Mouse (Mus musculus): ENCODE results near the gene Mapt. TPM values are rescaled to one million over a fixed set of nuclear protein-coding genes. Genes with fewer than 3 reads are reported as not detected.
"Not testable (repeated sequence)": the region's sequence is repeated elsewhere in the genome, so short reads cannot be mapped to it uniquely, and the experiment has no call there.

Gene Mapt
- polyA plus RNA-seq, 2 experiments: 1.8 to 2.6 TPM

DNA sequence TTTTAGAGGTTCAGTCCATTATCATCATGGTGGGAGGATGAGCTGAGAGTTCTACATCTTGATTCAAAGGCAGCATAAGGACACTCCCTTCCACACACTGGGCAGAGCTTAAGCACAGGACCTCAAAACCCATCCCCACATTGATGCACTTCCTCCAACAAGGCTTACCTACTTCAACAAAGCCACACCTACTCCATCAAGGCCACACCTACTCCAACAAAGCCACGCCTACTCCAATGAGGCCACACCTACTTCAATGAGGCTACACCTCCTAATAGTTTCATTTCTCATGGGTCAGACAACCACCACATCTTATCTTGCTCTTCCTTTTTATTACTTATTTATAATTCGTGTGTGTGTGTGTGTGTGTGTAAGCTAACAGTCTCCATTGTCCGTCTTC is 22.1 kb upstream of the Mapt start:
- Histone ChIP-seq H3K9ac (ENCODE audit: low read depth, low read length, severe bottlenecking) (no peak overlapping the region), H3K4me2 (replicated peaks; ENCODE audit: low read depth, low read length, severe bottlenecking) (no peak overlapping the region), H3K36me3 (ENCODE audit: control insufficient read depth, insufficient read depth, low read length) (no peaks in the 10 kb centered on the region), H3K4me1 (ENCODE audit: control insufficient read depth, insufficient read depth, low read length) (no peaks in the 10 kb centered on the region), H3K27me3 (ENCODE audit: control insufficient read depth, insufficient read depth, low read length) (no peaks in the 10 kb centered on the region), H3K4me3 (replicated peaks; ENCODE audit: low read length) (no peak overlapping the region), H3K27ac (replicated peaks; ENCODE audit: low read depth, low read length) (no peak overlapping the region), H3K9me3 (ENCODE audit: control insufficient read depth, low read length) (no peaks in the 10 kb centered on the region)
- no peak for TF ChIP-seq POLR2A (IDR thresholded peaks at IDR 0.05; ENCODE audit: borderline replicate concordance, extremely low read depth, insufficient read depth, insufficient read length)
- ATAC-seq (ENCODE audit: low FRiP score, low read depth) (no peak), DNase-seq (ENCODE audit: low spot score) (no peak)
- 67% methylated on average over 3 of the region's 3 CpGs for WGBS

DNA sequence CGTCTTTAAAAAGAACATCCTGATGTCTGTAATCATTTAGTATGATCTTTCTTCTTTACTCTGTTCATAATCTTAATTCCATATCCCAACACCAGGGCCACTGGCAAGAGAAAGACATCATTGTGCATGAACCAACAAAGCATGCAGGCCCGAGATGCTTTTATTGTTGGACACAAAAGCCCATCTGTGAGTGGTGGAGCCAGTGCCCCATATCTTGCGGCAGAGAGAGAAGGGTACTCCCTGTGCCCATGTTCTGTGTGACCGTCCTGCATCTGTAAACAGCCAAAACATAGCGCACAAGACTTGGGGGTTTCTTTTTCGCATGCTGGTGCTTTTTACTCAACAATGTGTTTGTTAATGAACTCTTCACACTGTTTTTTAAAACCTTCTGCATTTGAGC is 19.9 kb upstream of the Mapt start:
- no peaks in the 10 kb centered on the region for H3K9me3 ChIP-seq (ENCODE audit: control insufficient read depth, low read length)
- ATAC-seq (ENCODE audit: low FRiP score, low read depth) (no peak), DNase-seq (ENCODE audit: low spot score) (no peak)
- no peak overlapping the region for H3K4me3 ChIP-seq (replicated peaks; ENCODE audit: low read length)
- no peak overlapping the region for H3K9ac ChIP-seq (ENCODE audit: low read depth, low read length, severe bottlenecking)
- no peak for TF ChIP-seq POLR2A (IDR thresholded peaks at IDR 0.05; ENCODE audit: borderline replicate concordance, extremely low read depth, insufficient read depth, insufficient read length)
- WGBS: 84% methylated on average over 6 of the region's 6 CpGs
- H3K27me3 ChIP-seq (ENCODE audit: control insufficient read depth, insufficient read depth, low read length): no peaks in the 10 kb centered on the region
- H3K27ac ChIP-seq (replicated peaks; ENCODE audit: low read depth, low read length): no peak overlapping the region
- H3K36me3 ChIP-seq (ENCODE audit: control insufficient read depth, insufficient read depth, low read length): no peaks in the 10 kb centered on the region
- no peaks in the 10 kb centered on the region for H3K4me1 ChIP-seq (ENCODE audit: control insufficient read depth, insufficient read depth, low read length)
- no peak overlapping the region for H3K4me2 ChIP-seq (replicated peaks; ENCODE audit: low read depth, low read length, severe bottlenecking)

DNA sequence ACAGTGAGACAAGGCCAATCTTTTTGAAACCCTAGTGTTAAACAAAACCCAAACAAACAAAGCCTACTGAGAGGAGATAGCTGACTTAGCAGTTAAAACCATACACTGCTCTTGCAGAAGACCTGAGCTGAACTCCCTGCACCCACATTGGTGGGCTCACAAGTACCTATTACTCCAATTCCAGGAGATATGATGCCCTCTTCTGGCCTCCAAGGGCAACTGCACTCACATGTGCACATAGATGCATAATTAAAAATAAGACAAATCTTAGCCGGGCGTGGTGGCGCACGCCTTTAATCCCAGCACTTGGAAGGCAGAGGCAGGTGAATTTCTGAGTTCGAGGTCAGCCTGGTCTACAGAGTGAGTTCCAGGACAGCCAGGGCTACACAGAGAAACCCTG is 17.1 kb upstream of the Mapt start:
- not testable (repeated sequence) for H3K27me3 ChIP-seq (ENCODE audit: control insufficient read depth, insufficient read depth, low read length); H3K4me1 ChIP-seq (ENCODE audit: control insufficient read depth, insufficient read depth, low read length); H3K4me3 ChIP-seq (replicated peaks; ENCODE audit: low read length); H3K4me2 ChIP-seq (replicated peaks; ENCODE audit: low read depth, low read length, severe bottlenecking); ATAC-seq (ENCODE audit: low FRiP score, low read depth); H3K27ac ChIP-seq (replicated peaks; ENCODE audit: low read depth, low read length); H3K9ac ChIP-seq (ENCODE audit: low read depth, low read length, severe bottlenecking); H3K9me3 ChIP-seq (ENCODE audit: control insufficient read depth, low read length); H3K36me3 ChIP-seq (ENCODE audit: control insufficient read depth, insufficient read depth, low read length); DNase-seq (ENCODE audit: low spot score)
- 94% methylated on average over 5 of the region's 5 CpGs for WGBS

DNA sequence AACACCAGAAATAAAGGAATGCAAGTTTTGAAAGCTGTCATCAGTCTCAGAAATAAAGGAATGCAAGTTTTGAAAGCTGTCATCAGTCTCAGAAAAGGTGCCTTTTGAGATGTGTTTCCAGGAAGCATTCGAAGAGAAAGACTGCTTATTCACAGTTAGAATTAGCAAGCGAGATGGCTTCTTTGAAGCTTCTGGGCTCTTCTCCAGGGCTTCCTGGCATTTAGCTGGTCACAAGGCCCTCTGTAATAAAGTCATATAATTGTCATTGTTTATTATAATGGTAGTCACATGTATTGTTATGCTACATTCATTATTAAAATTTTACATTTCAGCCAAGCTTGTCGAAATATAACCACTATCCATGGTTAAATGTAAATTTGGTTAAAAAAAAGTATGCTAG is 13.1 kb upstream of the Mapt start:
- Histone ChIP-seq H3K27me3 (ENCODE audit: control insufficient read depth, insufficient read depth, low read length) (no peaks in the 10 kb centered on the region), H3K4me1 (ENCODE audit: control insufficient read depth, insufficient read depth, low read length) (no peaks in the 10 kb centered on the region), H3K27ac (replicated peaks; ENCODE audit: low read depth, low read length) (no peak overlapping the region), H3K9me3 (ENCODE audit: control insufficient read depth, low read length) (no peaks in the 10 kb centered on the region), H3K4me3 (replicated peaks; ENCODE audit: low read length) (no peak overlapping the region), H3K9ac (ENCODE audit: low read depth, low read length, severe bottlenecking) (no peak overlapping the region), H3K4me2 (replicated peaks; ENCODE audit: low read depth, low read length, severe bottlenecking) (no peak overlapping the region), H3K36me3 (ENCODE audit: control insufficient read depth, insufficient read depth, low read length) (no peaks in the 10 kb centered on the region)
- no peak for ATAC-seq (ENCODE audit: low FRiP score, low read depth)
- WGBS: 73% methylated on average over 3 of the region's 3 CpGs
- no peak for TF ChIP-seq POLR2A (IDR thresholded peaks at IDR 0.05; ENCODE audit: borderline replicate concordance, extremely low read depth, insufficient read depth, insufficient read length)
- no peak for DNase-seq (ENCODE audit: low spot score)

DNA sequence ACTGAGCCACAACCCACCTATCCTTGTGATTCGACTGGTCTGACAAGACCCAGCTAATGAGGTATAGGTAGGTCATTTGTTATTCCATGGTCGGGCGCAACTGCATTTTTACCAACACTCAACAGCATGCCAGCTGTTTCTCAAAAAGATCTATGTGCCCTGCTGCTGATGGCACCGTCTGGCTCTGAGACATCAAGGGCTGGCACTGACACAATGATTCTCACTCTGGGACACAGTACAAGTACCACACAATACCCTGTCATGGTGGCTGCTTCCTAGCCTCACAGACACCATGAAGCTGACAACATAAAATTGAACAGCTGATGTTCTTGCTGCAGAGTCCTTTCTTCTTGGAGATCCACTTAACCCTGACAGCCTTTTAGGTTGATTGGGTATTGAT is 10.9 kb upstream of the Mapt start:
- 79% methylated on average over 4 of the region's 4 CpGs for WGBS

DNA sequence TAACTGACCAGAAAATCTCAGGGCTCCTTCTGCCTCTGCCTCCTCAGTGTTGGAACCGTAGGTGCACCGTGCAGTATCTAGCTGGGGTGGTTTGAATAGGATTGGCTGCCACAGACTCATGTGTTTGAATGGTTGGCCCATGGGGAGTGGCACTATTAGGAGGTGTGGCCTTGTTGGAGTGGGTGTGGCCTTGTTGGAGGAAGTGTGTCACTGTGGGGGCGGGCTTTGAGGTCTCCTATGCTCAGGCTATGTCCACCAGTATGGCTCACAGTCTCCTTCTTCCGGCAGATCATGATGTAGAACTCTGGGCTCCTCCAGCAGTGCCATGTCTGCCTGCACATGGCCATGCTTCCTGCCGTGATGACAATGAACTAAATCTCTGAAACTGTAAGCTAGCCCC is 9.4 kb upstream of the Mapt start:
- Histone ChIP-seq H3K4me3 (replicated peaks; ENCODE audit: low read length) (no peak overlapping the region), H3K9me3 (ENCODE audit: control insufficient read depth, low read length) (no peaks in the 10 kb centered on the region), H3K9ac (ENCODE audit: low read depth, low read length, severe bottlenecking) (no peak overlapping the region), H3K36me3 (ENCODE audit: control insufficient read depth, insufficient read depth, low read length) (no peaks in the 10 kb centered on the region), H3K27ac (replicated peaks; ENCODE audit: low read depth, low read length) (no peak overlapping the region), H3K27me3 (ENCODE audit: control insufficient read depth, insufficient read depth, low read length) (no peaks in the 10 kb centered on the region), H3K4me1 (ENCODE audit: control insufficient read depth, insufficient read depth, low read length) (no peaks in the 10 kb centered on the region), H3K4me2 (replicated peaks; ENCODE audit: low read depth, low read length, severe bottlenecking) (no peak overlapping the region)
- no peak for ATAC-seq (ENCODE audit: low FRiP score, low read depth)
- TF ChIP-seq POLR2A (IDR thresholded peaks at IDR 0.05; ENCODE audit: borderline replicate concordance, extremely low read depth, insufficient read depth, insufficient read length): no peak
- WGBS: 73% methylated on average over 5 of the region's 5 CpGs
- no peak for DNase-seq (ENCODE audit: low spot score)

More for the DNA sequence above, 10.9 kb upstream of the Mapt start:
- no peak for TF ChIP-seq POLR2A (IDR thresholded peaks at IDR 0.05; ENCODE audit: borderline replicate concordance, extremely low read depth, insufficient read depth, insufficient read length)
- Histone ChIP-seq H3K9me3 (ENCODE audit: control insufficient read depth, low read length) (no peaks in the 10 kb centered on the region), H3K4me1 (ENCODE audit: control insufficient read depth, insufficient read depth, low read length) (no peaks in the 10 kb centered on the region), H3K27me3 (ENCODE audit: control insufficient read depth, insufficient read depth, low read length) (no peaks in the 10 kb centered on the region), H3K4me2 (replicated peaks; ENCODE audit: low read depth, low read length, severe bottlenecking) (no peak overlapping the region), H3K36me3 (ENCODE audit: control insufficient read depth, insufficient read depth, low read length) (no peaks in the 10 kb centered on the region), H3K27ac (replicated peaks; ENCODE audit: low read depth, low read length) (no peak overlapping the region), H3K4me3 (replicated peaks; ENCODE audit: low read length) (no peak overlapping the region), H3K9ac (ENCODE audit: low read depth, low read length, severe bottlenecking) (no peak overlapping the region)
- no peak for DNase-seq (ENCODE audit: low spot score)
- ATAC-seq (ENCODE audit: low FRiP score, low read depth): no peak

All from limb, embryonic 14.5 days (tissue).